Mouse (Mus musculus) liver, embryonic 16.5 days (tissue): ENCODE data around the gene Repin1. TPM values are rescaled to one million over a fixed set of nuclear protein-coding genes. Genes with fewer than 3 reads are reported as not detected.
A peak's percentile ranks its signal among the peaks of the same experiment; 100 is the strongest.

Experiments used
- ATAC-seq: fragments of 200-750 bp; cut with Nextera tagmentation; 2 replicates; pipeline ENCODE4 v1.8.0; 2017; ENCODE audit warnings: low read depth, mild to moderate bottlenecking, moderate number of reproducible peaks, moderate library complexity
- H3K27ac ChIP-seq: fragments of 300-500 bp; sonication (generic); 2 replicates; pipeline ENCODE4 v1.5.1; 2014; ENCODE audit warnings: mild to moderate bottlenecking, low read length
- H3K27me3 ChIP-seq: fragments of 300-500 bp; sonication (generic); 2 replicates; pipeline ENCODE4 v1.6.1; 2014; ENCODE audit warnings: low read depth, low read length, mixed read lengths; ENCODE audit not compliant: control insufficient read depth, insufficient read depth
- H3K36me3 ChIP-seq: fragments of 300-500 bp; sonication (generic); 2 replicates; pipeline ENCODE4 v1.6.1; 2014; ENCODE audit warnings: mild to moderate bottlenecking; ENCODE audit not compliant: control insufficient read depth, insufficient read depth
- H3K4me1 ChIP-seq: fragments of 300-500 bp; sonication (generic); 2 replicates; pipeline ENCODE4 v1.6.1; 2014; ENCODE audit warnings: low read depth, low read length, mixed read lengths; ENCODE audit not compliant: control insufficient read depth
- H3K4me2 ChIP-seq: fragments of 300-500 bp; sonication (generic); 2 replicates; pipeline ENCODE4 v1.6.1; 2014; ENCODE audit warnings: low read depth, low read length, mixed read lengths
- H3K4me3 ChIP-seq: fragments of 300-500 bp; sonication (generic); 2 replicates; pipeline ENCODE4 v1.5.1; 2014; ENCODE audit warnings: low read depth, mild to moderate bottlenecking, low read length
- H3K9ac ChIP-seq: fragments of 300-500 bp; sonication (generic); 2 replicates; pipeline ENCODE4 v1.6.1; 2014; ENCODE audit warnings: low read depth, low read length
- H3K9me3 ChIP-seq: fragments of 300-500 bp; sonication (generic); replicated peaks from 2 replicates; pipeline ENCODE4 v1.6.1; 2016; ENCODE audit warnings: low read length; ENCODE audit not compliant: control insufficient read depth
- WGBS: fragments of 180-500 bp; shearing (Covaris S2); extraction: QIAGEN DNeasy Blood & Tissue Kit; methylation state at CpG from one replicate; pipeline ENCODE4 v1.1.7; 2014; ENCODE audit not compliant: insufficient replicate concordance; 5-methylcytosine and 5-hydroxymethylcytosine counted together
- polyA plus RNA-seq: library from polyadenylated mRNA; unstranded; fragments of >200 nt; fragmentation: Nextera tagmentation; extraction: Ambion mirVana; gene quantifications from 2 replicates; pipeline ENCODE4 v1.2.1, GENCODE M21; 2015

Repin1 gene
- polyA plus RNA-seq, 1 experiment from 2014 or later: 14.0 TPM

DNA sequence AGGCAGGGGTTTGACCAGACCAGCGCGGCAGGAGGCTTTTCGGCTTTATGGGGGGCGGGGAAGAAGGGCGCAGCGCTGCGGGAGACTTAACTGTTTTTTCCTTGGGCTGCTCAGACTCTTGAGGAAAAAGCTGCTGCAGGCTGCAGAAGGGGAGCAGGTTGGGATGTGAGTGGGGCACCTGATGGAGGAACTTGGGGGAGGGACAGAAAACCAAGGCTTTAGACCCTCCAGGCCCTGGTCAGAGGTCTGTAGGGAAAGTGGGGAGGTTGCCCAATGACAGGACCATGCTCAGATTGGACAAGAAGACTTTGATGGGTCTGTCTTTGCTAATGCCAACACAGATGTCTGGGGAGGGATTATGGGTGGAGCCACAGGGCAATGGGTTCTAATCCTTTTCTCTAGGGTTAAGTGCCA, 33.8 kb downstream of the Repin1 start:
- 5% methylated on average over 7 of the region's 7 CpGs for WGBS

GRCm38 (mm10) chr6:48628377-48628776, 34.7 kb downstream of the Repin1 start:
- H3K27ac ChIP-seq: no peak overlapping the region
- H3K4me1 ChIP-seq: no peaks in the 10 kb centered on the region
- H3K4me2 ChIP-seq: no peak overlapping the region
- H3K9me3 ChIP-seq: no peaks in the 10 kb centered on the region
- H3K27me3 ChIP-seq: peaks cover 33% of the 10 kb centered on the region
- WGBS: 43% methylated on average over 3 of the region's 3 CpGs
- no peak overlapping the region for H3K9ac ChIP-seq
- no peak overlapping the region for H3K4me3 ChIP-seq
- H3K36me3 ChIP-seq: no peaks in the 10 kb centered on the region
- ATAC-seq: no peak

More for the DNA sequence above, 33.8 kb downstream of the Repin1 start:
- H3K4me2 ChIP-seq: peak overlapping the region; percentile 69
- H3K36me3 ChIP-seq: no peaks in the 10 kb centered on the region
- H3K27ac ChIP-seq: no peak overlapping the region
- peaks cover 33% of the 10 kb centered on the region for H3K27me3 ChIP-seq
- H3K9ac ChIP-seq: no peak overlapping the region
- ATAC-seq: no peak
- no peaks in the 10 kb centered on the region for H3K9me3 ChIP-seq
- peak overlapping the region; percentile 47 for H3K4me3 ChIP-seq
- H3K4me1 ChIP-seq: no peaks in the 10 kb centered on the region

DNA sequence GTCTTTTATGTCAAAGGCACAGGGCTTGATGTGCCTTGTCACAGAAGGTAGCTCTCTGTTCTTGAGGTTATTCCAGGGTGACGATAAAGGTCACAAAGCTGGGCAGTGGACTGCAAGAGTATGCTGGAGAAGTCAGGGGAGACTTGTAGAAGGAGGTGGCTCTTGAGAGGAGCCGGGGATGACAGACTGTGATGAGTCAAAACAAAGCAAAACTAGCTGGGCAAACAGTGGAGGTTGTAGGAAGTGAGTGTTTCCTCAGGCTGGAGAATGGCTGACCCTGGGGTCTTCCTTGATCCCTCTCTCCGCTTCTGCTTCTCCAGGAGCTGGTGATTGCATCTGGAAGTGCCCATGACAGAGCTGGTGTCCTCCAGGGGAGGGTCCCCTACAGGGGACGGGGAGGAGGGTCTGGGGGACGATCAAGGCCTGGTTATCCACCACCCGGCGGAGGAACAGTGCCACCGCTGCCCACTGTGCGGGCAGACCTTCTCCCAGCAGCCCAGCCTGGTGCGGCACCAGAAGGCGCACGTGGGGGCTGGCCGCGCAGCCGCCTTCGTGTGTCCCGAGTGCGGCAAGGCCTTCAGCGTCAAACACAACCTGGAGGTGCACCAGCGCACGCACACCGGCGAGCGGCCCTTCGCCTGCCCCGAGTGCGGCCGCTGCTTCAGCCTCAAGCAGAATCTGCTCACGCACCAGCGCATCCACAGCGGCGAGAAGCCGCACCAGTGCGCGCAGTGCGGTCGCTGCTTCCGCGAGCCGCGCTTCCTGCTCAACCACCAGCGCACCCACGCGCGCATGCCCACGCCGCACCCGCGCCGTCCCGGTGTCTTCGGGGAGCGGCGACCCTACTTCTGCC, 35.4 kb downstream of the Repin1 start:
- Histone ChIP-seq H3K27ac (no peak overlapping the region), H3K36me3 (no peaks in the 10 kb centered on the region), H3K27me3 (peaks cover 33% of the 10 kb centered on the region), H3K4me1 (no peaks in the 10 kb centered on the region), H3K9me3 (no peaks in the 10 kb centered on the region), H3K4me3 (peak overlapping the region; percentile 43), H3K9ac (no peak overlapping the region), H3K4me2 (peak overlapping the region; percentile 58)
- 9% methylated on average over 54 of the region's 54 CpGs for WGBS
- ATAC-seq: no peak

DNA sequence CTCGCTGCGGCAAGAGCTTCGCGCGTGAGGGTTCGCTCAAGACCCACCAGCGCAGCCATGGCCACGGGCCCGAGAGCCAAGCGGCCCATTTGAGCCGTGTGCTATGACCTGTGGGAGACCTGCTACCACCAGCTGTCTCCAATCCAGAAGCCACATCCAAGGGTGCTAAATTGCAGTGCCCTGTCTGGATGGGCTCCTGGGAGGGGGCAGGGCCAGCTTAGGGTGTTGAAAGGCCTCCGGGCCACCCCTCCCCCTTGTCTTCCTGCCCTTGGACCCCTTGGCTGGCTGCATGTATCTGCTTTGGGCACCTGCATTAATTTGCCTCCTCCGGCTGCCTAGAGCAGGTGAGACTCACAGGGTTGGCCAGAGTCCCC, 36.0 kb downstream of the Repin1 start:
- no peak overlapping the region for H3K27ac ChIP-seq

GRCm38 (mm10) chr6:48630831-48631230, 37.1 kb downstream of the Repin1 start:
- H3K27me3 ChIP-seq: peaks cover 33% of the 10 kb centered on the region
- no peaks in the 10 kb centered on the region for H3K4me1 ChIP-seq
- 60% methylated on average over 8 of the region's 8 CpGs for WGBS
- no peaks in the 10 kb centered on the region for H3K36me3 ChIP-seq
- H3K4me3 ChIP-seq: no peak overlapping the region
- no peaks in the 10 kb centered on the region for H3K9me3 ChIP-seq
- no peak overlapping the region for H3K9ac ChIP-seq
- H3K4me2 ChIP-seq: no peak overlapping the region
- no peak overlapping the region for H3K27ac ChIP-seq
- no peak for ATAC-seq

More for the DNA sequence above, 36.0 kb downstream of the Repin1 start:
- Histone ChIP-seq H3K27me3 (peaks cover 33% of the 10 kb centered on the region), H3K9me3 (no peaks in the 10 kb centered on the region), H3K4me3 (peak overlapping the region; percentile 43), H3K36me3 (no peaks in the 10 kb centered on the region), H3K4me2 (peak overlapping the region; percentile 58), H3K9ac (no peak overlapping the region), H3K4me1 (no peaks in the 10 kb centered on the region)
- WGBS: 25% methylated on average over 13 of the region's 13 CpGs
- ATAC-seq: no peak

DNA sequence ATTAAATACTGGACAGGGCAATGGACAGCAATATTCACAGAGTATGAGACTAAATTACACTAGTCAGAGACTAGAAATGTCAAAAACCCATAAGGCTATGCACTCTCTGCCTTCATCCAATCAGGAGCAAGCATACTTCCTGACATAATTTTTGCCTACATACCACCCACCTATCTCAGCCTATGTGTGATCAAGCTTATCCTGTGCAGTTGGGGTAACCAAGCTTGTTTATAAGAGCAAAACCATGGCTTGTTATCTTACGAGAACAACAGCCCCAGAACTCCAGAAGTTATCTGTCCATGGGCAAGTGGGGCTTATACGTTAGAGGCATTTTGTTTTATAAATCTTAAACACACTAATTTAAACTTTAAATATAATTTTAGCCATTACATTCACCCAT, 41.4 kb downstream of the Repin1 start:
- no peaks in the 10 kb centered on the region for H3K36me3 ChIP-seq
- no peaks in the 10 kb centered on the region for H3K4me1 ChIP-seq
- no peak overlapping the region for H3K4me2 ChIP-seq
- no peaks in the 10 kb centered on the region for H3K27me3 ChIP-seq
- H3K4me3 ChIP-seq: no peak overlapping the region
- whole genome bisulfite sequencing: 26% methylated on average over 2 of the region's 2 CpGs
- no peak overlapping the region for H3K27ac ChIP-seq
- ATAC-seq: peak; percentile 53; the same call in 1 of the 2 replicates
- H3K9me3 ChIP-seq: no peaks in the 10 kb centered on the region
- no peak overlapping the region for H3K9ac ChIP-seq

DNA sequence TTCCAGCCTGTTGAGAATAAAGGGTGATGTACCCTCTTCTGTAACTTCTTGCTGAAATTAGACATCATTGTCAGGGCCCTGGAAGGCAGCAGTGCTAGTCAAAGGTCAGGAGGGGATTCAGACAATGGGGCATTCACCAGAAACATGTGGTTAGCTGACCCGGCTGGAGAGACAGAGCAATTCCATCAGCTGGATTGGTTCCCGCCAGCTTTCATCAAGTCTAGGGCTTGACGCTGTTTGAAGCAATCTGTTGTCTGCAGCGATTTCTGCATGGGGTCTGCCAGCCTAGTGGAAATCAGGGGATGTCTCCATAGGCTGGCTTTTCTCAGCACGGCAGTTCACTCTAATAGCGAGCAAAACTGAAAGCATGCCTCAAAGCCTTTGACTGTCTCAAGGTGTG, 42.8 kb downstream of the Repin1 start:
- 73% methylated on average over 6 of the region's 6 CpGs for WGBS
- H3K27me3 ChIP-seq: no peaks in the 10 kb centered on the region
- ATAC-seq: no peak
- H3K4me3 ChIP-seq: no peak overlapping the region
- no peak overlapping the region for H3K4me2 ChIP-seq
- H3K27ac ChIP-seq: no peak overlapping the region
- H3K9me3 ChIP-seq: no peaks in the 10 kb centered on the region
- H3K9ac ChIP-seq: no peak overlapping the region
- no peaks in the 10 kb centered on the region for H3K4me1 ChIP-seq
- no peaks in the 10 kb centered on the region for H3K36me3 ChIP-seq

GRCm38 (mm10) chr6:48637811-48638500, 44.3 kb downstream of the Repin1 start:
- Histone ChIP-seq H3K9ac (no peak overlapping the region), H3K9me3 (no peaks in the 10 kb centered on the region), H3K4me3 (no peak overlapping the region), H3K4me2 (no peak overlapping the region), H3K27me3 (no peaks in the 10 kb centered on the region), H3K4me1 (no peaks in the 10 kb centered on the region), H3K27ac (no peak overlapping the region), H3K36me3 (no peaks in the 10 kb centered on the region)
- 57% methylated on average over 6 of the region's 6 CpGs for WGBS
- ATAC-seq: no peak

GRCm38 (mm10) chr6:48638553-48638952, 44.9 kb downstream of the Repin1 start:
- no peak overlapping the region for H3K4me3 ChIP-seq
- no peak overlapping the region for H3K9ac ChIP-seq
- H3K9me3 ChIP-seq: no peaks in the 10 kb centered on the region
- H3K4me2 ChIP-seq: no peak overlapping the region
- H3K27me3 ChIP-seq: no peaks in the 10 kb centered on the region
- no peaks in the 10 kb centered on the region for H3K4me1 ChIP-seq
- no peak for ATAC-seq
- 40% methylated on average over 2 of the region's 2 CpGs for WGBS
- H3K27ac ChIP-seq: no peak overlapping the region
- no peaks in the 10 kb centered on the region for H3K36me3 ChIP-seq
